Mouse (Mus musculus) hindbrain, embryonic 16.5 days (tissue): ENCODE data around the gene Aurkb. TPM values are rescaled to one million over a fixed set of nuclear protein-coding genes. Genes with fewer than 3 reads are reported as not detected.
A peak's percentile ranks its signal among the peaks of the same experiment; 100 is the strongest.

Experiments used
- ATAC-seq: fragments of 200-750 bp; cut with Nextera tagmentation; 2 replicates; pipeline ENCODE4 v1.8.0; 2017; ENCODE audit warnings: moderate TSS enrichment, moderate library complexity
- H3K27ac ChIP-seq: fragments of 300-500 bp; sonication (generic); 2 replicates; pipeline ENCODE4 v1.5.1; 2014; ENCODE audit warnings: low read depth, mild to moderate bottlenecking, control low read depth, low read length, moderate library complexity
- H3K27me3 ChIP-seq: fragments of 300-500 bp; sonication (generic); replicated peaks from 2 replicates; pipeline ENCODE4 v1.6.1; 2014; ENCODE audit warnings: low read length; ENCODE audit not compliant: control insufficient read depth, insufficient read depth
- H3K36me3 ChIP-seq: fragments of 300-500 bp; sonication (generic); 2 replicates; pipeline ENCODE4 v1.6.1; 2014; ENCODE audit warnings: mild to moderate bottlenecking, low read length, moderate library complexity, mixed read lengths; ENCODE audit not compliant: control insufficient read depth, insufficient read depth
- H3K4me1 ChIP-seq: fragments of 300-500 bp; sonication (generic); 2 replicates; pipeline ENCODE4 v1.6.1; 2014; ENCODE audit warnings: low read depth, low read length; ENCODE audit not compliant: control insufficient read depth, insufficient read depth
- H3K4me2 ChIP-seq: fragments of 300-500 bp; sonication (generic); 2 replicates; pipeline ENCODE4 v1.6.1; 2014; ENCODE audit warnings: mild to moderate bottlenecking, low read length, control low read depth, moderate library complexity
- H3K4me3 ChIP-seq: fragments of 300-500 bp; sonication (generic); 2 replicates; pipeline ENCODE4 v1.5.1; 2014; ENCODE audit warnings: mild to moderate bottlenecking, low read length, control low read depth, moderate library complexity
- H3K9ac ChIP-seq: fragments of 300-500 bp; sonication (generic); 2 replicates; pipeline ENCODE4 v1.6.1; 2014; ENCODE audit warnings: low read depth, mild to moderate bottlenecking, control low read depth, low read length, moderate library complexity
- H3K9me3 ChIP-seq: fragments of 300-500 bp; sonication (generic); 2 replicates; pipeline ENCODE4 v1.6.1; 2014; ENCODE audit warnings: mild to moderate bottlenecking, low read length, moderate library complexity; ENCODE audit not compliant: control insufficient read depth
- WGBS: fragments of 180-500 bp; shearing (Covaris S2); extraction: QIAGEN DNeasy Blood & Tissue Kit; methylation state at CpG from one replicate; pipeline ENCODE4 v1.1.7; 2014; 5-methylcytosine and 5-hydroxymethylcytosine counted together
- polyA plus RNA-seq: library from polyadenylated mRNA; unstranded; fragments of >200 nt; fragmentation: Nextera tagmentation; extraction: Ambion mirVana; gene quantifications from 2 replicates; pipeline ENCODE4 v1.2.1, GENCODE M21; 2015

Gene Aurkb
- polyA plus RNA-seq, 1 experiment from 2014 or later, result 26.9 TPM

DNA sequence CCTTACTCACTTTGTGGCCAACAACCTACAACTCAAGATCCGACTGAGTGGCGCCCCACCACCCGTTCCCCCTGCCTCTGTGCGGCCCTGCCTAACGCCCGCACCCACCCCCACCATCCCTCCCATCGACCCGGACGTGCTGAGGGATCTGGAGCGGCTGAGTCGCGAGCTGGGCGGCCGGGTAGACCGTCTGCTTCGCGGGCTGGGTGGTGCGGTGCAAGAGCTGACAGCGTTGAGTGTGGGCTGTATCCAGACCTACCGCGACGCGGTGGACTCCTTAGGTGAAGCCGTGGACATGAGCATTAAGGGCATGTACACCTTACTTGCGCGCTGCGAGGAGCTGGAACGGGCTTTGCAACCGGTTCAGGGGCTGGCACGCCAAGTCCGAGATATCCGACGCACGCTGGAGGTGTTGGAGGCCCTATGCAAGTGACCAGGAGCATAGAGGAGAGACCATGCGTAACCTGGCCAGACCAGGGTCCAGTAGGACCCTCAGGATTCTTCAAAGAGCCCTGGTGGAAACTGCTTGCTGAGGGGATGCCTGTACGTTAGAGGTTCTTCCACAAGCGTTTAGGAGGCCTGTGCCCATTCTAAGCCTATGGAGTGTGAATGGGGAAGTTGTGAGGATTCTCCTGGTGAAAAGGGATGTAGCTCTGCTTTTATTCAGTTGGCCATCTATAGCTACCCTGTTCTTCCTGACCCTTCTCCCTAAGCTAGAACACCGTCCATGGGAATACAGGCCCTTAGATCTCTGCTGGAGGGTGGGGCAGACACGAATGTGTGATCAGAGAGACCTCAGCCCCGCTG is 15.2 kb downstream of the Aurkb start:
- Histone ChIP-seq H3K9ac (peak overlapping the region; percentile 90), H3K27me3 (no peaks in the 10 kb centered on the region), H3K27ac (peak overlapping the region; percentile 96), H3K4me2 (peak overlapping the region; percentile 74), H3K4me3 (peak overlapping the region; percentile 82), H3K36me3 (no peaks in the 10 kb centered on the region), H3K9me3 (no peaks in the 10 kb centered on the region), H3K4me1 (peaks cover 21% of the 10 kb centered on the region)
- WGBS, result 1% methylated on average over 39 of the region's 40 CpGs
- no peak for ATAC-seq

DNA sequence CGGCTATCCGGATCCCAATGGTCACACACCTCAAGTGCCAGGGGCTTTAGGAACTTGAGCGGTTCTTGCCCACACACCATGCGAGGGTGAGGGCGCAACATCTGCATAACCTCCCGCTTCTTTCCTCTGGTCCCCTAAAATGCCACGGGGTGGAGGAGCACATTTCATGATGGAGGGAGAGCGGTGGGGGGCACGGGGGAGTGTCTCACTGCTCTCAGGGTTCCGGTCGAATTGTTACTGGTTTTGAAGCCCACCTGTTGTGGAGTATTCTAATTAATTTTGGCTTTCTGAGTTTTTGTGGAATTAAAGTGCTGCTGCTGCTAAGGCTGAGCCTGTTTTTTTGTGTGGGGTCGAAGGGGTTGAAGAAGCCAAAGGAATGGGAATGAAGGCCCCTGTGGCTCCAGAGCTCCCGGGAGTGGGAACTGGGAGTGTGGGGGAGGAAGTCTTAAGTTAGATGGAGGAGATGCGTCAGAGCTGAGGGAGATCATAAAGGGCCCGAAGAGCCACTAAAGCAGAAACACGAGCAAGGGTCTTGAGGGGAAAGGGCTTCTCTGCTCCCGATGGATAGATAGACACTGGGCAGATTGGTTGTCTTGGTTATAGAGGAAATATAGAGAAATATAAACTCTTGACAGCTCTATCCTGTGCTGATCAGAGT is 15.9 kb downstream of the Aurkb start:
- WGBS, result 9% methylated on average over 17 of the region's 17 CpGs
- Histone ChIP-seq H3K27ac (peak overlapping the region; percentile 96; the same call in 1 of the 2 replicates), H3K4me3 (peak overlapping the region; percentile 82), H3K9ac (peak overlapping the region; percentile 90), H3K4me2 (peak overlapping the region; percentile 74), H3K9me3 (no peaks in the 10 kb centered on the region), H3K4me1 (peaks cover 25% of the 10 kb centered on the region), H3K36me3 (no peaks in the 10 kb centered on the region), H3K27me3 (no peaks in the 10 kb centered on the region)
- ATAC-seq, result no peak

DNA sequence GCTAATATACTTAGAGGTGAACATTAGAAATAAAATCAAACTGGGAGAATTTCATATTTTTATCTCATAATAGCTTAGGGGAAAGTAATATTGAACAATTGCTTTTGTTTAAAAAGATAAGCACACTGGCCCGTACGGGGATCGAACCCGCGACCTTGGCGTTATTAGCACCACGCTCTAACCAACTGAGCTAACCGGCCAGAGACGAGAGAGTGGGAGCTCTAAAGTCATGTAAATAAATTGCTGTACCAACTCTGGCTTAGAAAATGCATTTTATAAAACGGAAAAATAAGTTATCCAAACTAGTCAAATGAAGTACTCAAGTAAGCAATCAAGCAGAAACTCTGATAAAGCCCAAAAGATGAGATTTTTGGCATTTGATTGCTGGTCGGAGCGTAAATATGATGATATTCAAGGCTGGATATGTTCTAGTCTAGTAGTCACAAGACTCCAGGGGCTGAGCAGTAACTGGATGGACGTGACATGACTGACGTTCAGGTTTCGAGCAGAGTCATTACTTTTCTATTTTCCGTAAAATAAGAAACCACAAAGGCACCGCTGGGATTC is 16.8 kb downstream of the Aurkb start:
- H3K36me3 ChIP-seq, result no peaks in the 10 kb centered on the region
- peaks cover 33% of the 10 kb centered on the region for H3K4me1 ChIP-seq
- no peaks in the 10 kb centered on the region for H3K27me3 ChIP-seq
- no peaks in the 10 kb centered on the region for H3K9me3 ChIP-seq
- peak overlapping the region; percentile 35; the same call in 1 of the 2 replicates for H3K9ac ChIP-seq
- no peak for ATAC-seq
- H3K27ac ChIP-seq, result peak overlapping the region; percentile 66
- peak overlapping the region; percentile 74 for H3K4me2 ChIP-seq
- peak overlapping the region; percentile 76 for H3K4me3 ChIP-seq
- 1% methylated on average over 17 of the region's 17 CpGs for WGBS

DNA sequence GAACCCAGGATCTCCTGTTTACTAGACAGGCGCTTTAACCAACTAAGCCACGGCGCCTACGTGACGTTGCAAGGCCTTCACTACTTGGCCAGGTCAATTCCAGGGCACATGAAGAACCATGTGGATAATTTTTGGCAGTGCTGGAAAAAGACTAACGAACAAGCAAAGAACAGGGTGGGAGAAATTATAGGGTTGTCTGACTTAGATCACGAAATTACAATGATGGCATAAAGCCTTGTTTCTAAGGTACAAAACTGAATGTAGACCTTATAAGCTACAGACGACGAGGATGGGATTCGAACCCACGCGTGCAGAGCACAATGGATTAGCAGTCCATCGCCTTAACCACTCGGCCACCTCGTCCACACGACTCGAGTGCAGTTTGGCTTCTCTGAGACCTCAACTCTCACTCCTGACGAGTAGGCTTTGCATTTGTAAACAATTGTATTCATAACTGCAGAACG is 17.3 kb downstream of the Aurkb start:
- H3K9me3 ChIP-seq, result no peaks in the 10 kb centered on the region
- H3K4me2 ChIP-seq, result peak overlapping the region; percentile 74
- peak; percentile 69 for ATAC-seq
- H3K36me3 ChIP-seq, result no peaks in the 10 kb centered on the region
- peak overlapping the region; percentile 76 for H3K4me3 ChIP-seq
- peak overlapping the region; percentile 51 for H3K27ac ChIP-seq
- 0% methylated on average over 19 of the region's 19 CpGs for whole genome bisulfite sequencing
- peak overlapping the region; percentile 19; the same call in 1 of the 2 replicates for H3K9ac ChIP-seq
- H3K4me1 ChIP-seq, result peaks cover 33% of the 10 kb centered on the region
- H3K27me3 ChIP-seq, result no peaks in the 10 kb centered on the region

DNA sequence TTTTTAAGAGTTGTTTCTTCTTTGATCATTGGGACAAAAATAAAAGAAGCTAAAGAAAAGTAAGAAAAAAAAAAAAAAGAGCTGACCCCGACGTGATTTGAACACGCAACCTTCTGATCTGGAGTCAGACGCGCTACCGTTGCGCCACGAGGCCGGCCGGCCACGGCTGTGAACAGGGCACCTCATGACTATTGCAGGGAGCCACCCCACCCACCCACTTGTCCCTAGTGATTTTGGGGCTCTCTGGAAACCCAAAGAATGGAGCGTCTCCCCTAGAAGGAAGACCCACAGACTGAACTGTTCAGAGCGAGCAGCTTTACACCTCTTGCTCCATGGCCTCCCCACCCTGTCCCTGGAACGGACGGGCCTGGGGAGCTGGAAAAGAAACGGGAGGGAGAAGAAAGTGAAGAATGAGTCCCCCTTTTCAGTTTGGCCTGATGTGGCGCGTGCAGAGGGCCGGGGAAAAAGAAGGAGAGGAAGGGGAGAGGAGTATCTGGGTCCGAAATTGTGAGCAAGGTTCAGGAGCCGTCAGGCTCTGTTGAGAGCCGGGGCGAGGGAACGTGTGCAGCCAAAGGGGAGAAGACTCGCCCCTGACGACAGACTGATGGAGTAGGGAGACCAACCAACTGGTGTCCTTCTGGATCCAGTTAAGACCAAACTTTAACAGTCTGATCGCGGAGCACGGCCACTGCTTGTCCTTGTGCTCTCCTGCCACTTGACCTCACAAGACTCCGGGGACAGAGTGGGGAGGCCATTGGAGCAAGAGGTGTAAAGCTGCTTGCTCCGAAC is 18.2 kb downstream of the Aurkb start:
- Histone ChIP-seq H3K4me2 (peak overlapping the region; percentile 74), H3K4me1 (peaks cover 30% of the 10 kb centered on the region), H3K36me3 (no peaks in the 10 kb centered on the region), H3K9me3 (no peaks in the 10 kb centered on the region), H3K4me3 (peak overlapping the region; percentile 76), H3K27me3 (no peaks in the 10 kb centered on the region), H3K27ac (peak overlapping the region; percentile 73), H3K9ac (peak overlapping the region; percentile 70)
- peak; percentile 11; the same call in 1 of the 2 replicates for ATAC-seq
- WGBS, result under 1% methylated on average over 31 of the region's 31 CpGs

DNA sequence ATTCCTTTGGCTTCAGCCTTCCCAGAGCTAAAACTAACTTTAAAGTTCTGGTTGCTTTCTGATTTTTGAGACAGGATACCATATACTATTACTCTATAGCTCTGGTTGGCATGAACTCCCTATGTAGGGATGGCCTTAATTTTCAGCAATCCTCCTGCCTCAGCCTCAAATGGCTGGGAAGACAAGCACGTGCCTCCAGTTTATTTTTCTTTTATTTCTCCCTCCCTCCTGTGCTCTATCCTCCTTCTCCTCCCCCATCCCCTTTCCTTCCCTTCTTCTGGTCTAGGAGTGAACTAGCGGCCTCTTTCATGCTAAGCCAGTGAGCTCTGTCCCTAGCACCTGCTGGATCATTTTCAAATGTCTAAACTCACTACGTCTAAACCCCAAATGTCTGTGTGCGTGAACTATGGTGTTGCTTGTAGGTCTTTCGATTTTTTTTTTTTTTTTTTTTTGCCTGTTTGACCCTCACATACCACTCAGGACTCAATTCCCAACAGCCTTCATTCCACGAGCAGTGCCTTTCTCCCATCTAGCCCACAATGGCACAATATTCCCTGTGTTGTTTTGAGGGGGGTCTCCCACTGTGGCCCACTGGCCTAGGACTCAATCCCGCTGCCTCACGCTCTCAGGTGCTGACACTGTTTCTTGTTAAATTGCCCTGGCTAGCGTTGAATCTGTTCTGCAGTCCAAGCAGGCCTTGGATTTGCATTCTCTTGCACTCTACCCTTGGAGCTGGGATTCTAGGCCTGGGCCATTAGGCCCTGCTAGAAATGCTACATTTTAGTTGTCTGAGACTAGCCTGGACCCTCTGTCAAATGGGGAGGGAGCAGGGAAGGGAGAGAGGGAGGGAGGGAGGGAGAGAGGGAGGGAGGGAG is 19.0 kb downstream of the Aurkb start:
- no peak for ATAC-seq
- Histone ChIP-seq H3K4me3 (peak overlapping the region; percentile 76), H3K27me3 (no peaks in the 10 kb centered on the region), H3K4me2 (peak overlapping the region; percentile 74), H3K27ac (no peak overlapping the region; the same call in 1 of the 2 replicates), H3K9me3 (no peaks in the 10 kb centered on the region), H3K4me1 (peaks cover 30% of the 10 kb centered on the region), H3K9ac (peak overlapping the region; percentile 70), H3K36me3 (no peaks in the 10 kb centered on the region)
- WGBS, result 50% methylated on average over 9 of the region's 9 CpGs

DNA sequence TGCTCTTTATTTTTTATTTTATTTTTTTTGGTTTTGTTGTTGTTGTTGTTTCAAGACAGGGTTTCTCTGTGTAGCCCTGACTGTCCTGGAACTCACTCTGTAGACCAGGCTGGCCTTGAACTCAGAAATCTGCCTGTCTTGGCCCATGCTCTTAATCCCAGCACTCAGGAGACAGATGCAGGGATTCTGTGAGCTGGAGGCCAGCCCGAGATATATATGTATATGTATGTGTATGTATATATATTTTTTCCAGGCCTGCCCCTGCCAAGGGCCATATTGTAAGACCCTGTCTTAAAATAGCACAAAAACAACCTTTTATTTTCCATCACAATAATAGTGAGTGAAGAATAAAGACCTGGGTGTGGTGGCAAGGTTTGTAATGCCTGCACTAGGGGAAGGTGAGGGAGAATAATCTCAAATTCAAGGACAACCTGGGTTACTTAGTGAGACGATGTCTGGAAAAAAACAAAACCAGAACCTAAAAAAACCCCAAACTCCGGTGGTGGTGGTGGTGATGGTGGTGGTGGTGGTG is 20.0 kb downstream of the Aurkb start:
- ATAC-seq, result no peak
- Histone ChIP-seq H3K9ac (no peak overlapping the region; the same call in 1 of the 2 replicates), H3K27me3 (no peaks in the 10 kb centered on the region), H3K9me3 (no peaks in the 10 kb centered on the region), H3K4me3 (no peak overlapping the region; the same call in 1 of the 2 replicates), H3K36me3 (no peaks in the 10 kb centered on the region), H3K4me1 (peaks cover 34% of the 10 kb centered on the region), H3K27ac (no peak overlapping the region), H3K4me2 (peak overlapping the region; percentile 90)
- 62% methylated on average over 3 of the region's 3 CpGs for WGBS
